Mouse (Mus musculus) neural tube, embryonic 11.5 days (tissue): ENCODE measurements around the gene Tmem136. TPM values are rescaled to one million over a fixed set of nuclear protein-coding genes. Genes with fewer than 3 reads are reported as not detected.
"Not testable (repeated sequence)": the region's sequence is repeated elsewhere in the genome, so short reads cannot be mapped to it uniquely, and the experiment has no call there.

Experiments
- ATAC-seq: fragments of 200-750 bp; cut with Nextera tagmentation; 2 replicates; pipeline ENCODE4 v1.8.0; 2017; ENCODE audit warnings: moderate number of reproducible peaks, mild to moderate bottlenecking, moderate TSS enrichment, moderate library complexity; ENCODE audit not compliant: insufficient read depth, low FRiP score, low TSS enrichment
- DNase-seq: peaks from one replicate; pipeline ENCODE4 v3.0.0-alpha.2; 2015; ENCODE audit warnings: low spot score
- H3K27ac ChIP-seq: fragments of 300-500 bp; sonication (generic); 2 replicates; pipeline ENCODE4 v1.5.1; 2014; ENCODE audit warnings: low read depth, mild to moderate bottlenecking, low read length
- H3K27me3 ChIP-seq: fragments of 300-500 bp; sonication (generic); 2 replicates; pipeline ENCODE4 v1.6.1; 2014; ENCODE audit warnings: mild to moderate bottlenecking, low read length, mixed read lengths; ENCODE audit not compliant: control insufficient read depth, insufficient read depth
- H3K36me3 ChIP-seq: fragments of 300-500 bp; sonication (generic); 2 replicates; pipeline ENCODE4 v1.6.1; 2014; ENCODE audit warnings: mild to moderate bottlenecking, low read length, moderate library complexity, mixed read lengths; ENCODE audit not compliant: control insufficient read depth, insufficient read depth
- H3K4me1 ChIP-seq: fragments of 300-500 bp; sonication (generic); 2 replicates; pipeline ENCODE4 v1.6.1; 2014; ENCODE audit warnings: low read length, mixed read lengths; ENCODE audit not compliant: control insufficient read depth, insufficient read depth
- H3K4me2 ChIP-seq: fragments of 300-500 bp; sonication (generic); 2 replicates; pipeline ENCODE4 v1.6.1; 2014; ENCODE audit warnings: low read depth, mild to moderate bottlenecking, moderate library complexity
- H3K4me3 ChIP-seq: fragments of 300-500 bp; sonication (generic); 2 replicates; pipeline ENCODE4 v1.5.1; 2014; ENCODE audit warnings: low read depth, low read length
- H3K9ac ChIP-seq: fragments of 300-500 bp; sonication (generic); 2 replicates; pipeline ENCODE4 v1.6.1; 2014; ENCODE audit warnings: mild to moderate bottlenecking, low read length
- H3K9me3 ChIP-seq: fragments of 300-500 bp; sonication (generic); 2 replicates; pipeline ENCODE4 v1.6.1; 2016; ENCODE audit warnings: low read length; ENCODE audit not compliant: control insufficient read depth
- WGBS: fragments of 180-500 bp; shearing (Covaris S2); extraction: QIAGEN DNeasy Blood & Tissue Kit; methylation state at CpG from one replicate; pipeline ENCODE4 v1.1.7; 2014; 5-methylcytosine and 5-hydroxymethylcytosine counted together
- polyA plus RNA-seq: library from polyadenylated mRNA; unstranded; fragments of >200 nt; fragmentation: Nextera tagmentation; extraction: Ambion mirVana; gene quantifications from 2 replicates; pipeline ENCODE4 v1.2.1, GENCODE M21; 2014

The Tmem136 gene
- polyA plus RNA-seq, 1 experiment from 2014 or later: 16.2 TPM

- H3K4me3 ChIP-seq: no peak overlapping the region
- 83% methylated on average over 3 of the region's 3 CpGs for WGBS
- H3K9ac ChIP-seq: no peak overlapping the region
- no peaks in the 10 kb centered on the region for H3K27me3 ChIP-seq
- DNase-seq: no peak
- H3K36me3 ChIP-seq: no peaks in the 10 kb centered on the region
- H3K4me2 ChIP-seq: no peak overlapping the region
- no peak for ATAC-seq
- no peaks in the 10 kb centered on the region for H3K9me3 ChIP-seq
- no peak overlapping the region for H3K27ac ChIP-seq
- H3K4me1 ChIP-seq: no peaks in the 10 kb centered on the region; the same call in 1 of the 2 replicates
Measured at GRCm38 (mm10) chr9:43133525-43133924, 17.2 kb upstream of the Tmem136 start.

- no peak for ATAC-seq
- no peak overlapping the region for H3K4me3 ChIP-seq
- no peaks in the 10 kb centered on the region for H3K27me3 ChIP-seq
- H3K36me3 ChIP-seq: no peaks in the 10 kb centered on the region
- WGBS: 20% methylated on average over 4 of the region's 4 CpGs
- DNase-seq: no peak
- H3K9me3 ChIP-seq: no peaks in the 10 kb centered on the region
- H3K4me2 ChIP-seq: no peak overlapping the region
- H3K4me1 ChIP-seq: no peaks in the 10 kb centered on the region; the same call in 1 of the 2 replicates
- no peak overlapping the region for H3K9ac ChIP-seq
- no peak overlapping the region for H3K27ac ChIP-seq
Measured at GRCm38 (mm10) chr9:43132380-43132779, 16.0 kb upstream of the Tmem136 start.

GRCm38 (mm10) chr9:43131940-43132339 lies 15.6 kb upstream of the Tmem136 start:
- ATAC-seq (no peak), DNase-seq (no peak)
- Histone ChIP-seq H3K9me3 (no peaks in the 10 kb centered on the region), H3K4me1 (no peaks in the 10 kb centered on the region; the same call in 1 of the 2 replicates), H3K9ac (no peak overlapping the region), H3K4me3 (no peak overlapping the region), H3K27me3 (no peaks in the 10 kb centered on the region), H3K4me2 (no peak overlapping the region), H3K36me3 (no peaks in the 10 kb centered on the region), H3K27ac (no peak overlapping the region)
- 72% methylated on average over 5 of the region's 5 CpGs for WGBS

DNA sequence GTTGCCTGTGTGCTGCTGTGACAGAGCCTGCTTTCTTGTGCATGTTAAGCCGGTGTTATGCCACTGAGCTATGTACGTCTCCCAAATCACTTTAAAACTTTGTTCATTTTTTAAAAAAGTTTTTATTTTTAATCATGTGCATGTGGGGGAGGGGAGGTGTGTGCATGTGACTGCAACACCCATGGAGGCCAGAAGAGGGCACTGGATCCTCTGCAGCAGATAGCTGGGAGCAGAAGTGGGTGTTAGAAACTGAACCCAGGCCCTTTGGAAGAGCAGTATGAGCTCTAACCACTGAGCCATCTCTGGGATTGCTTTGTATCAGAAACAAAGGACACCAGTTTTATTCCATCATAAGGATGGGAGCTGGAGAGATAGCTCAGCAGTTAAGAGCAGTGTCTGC lies 14.3 kb upstream of the Tmem136 start:
- no peaks in the 10 kb centered on the region for H3K27me3 ChIP-seq
- no peak overlapping the region for H3K27ac ChIP-seq
- ATAC-seq (no peak), DNase-seq (no peak)
- H3K4me1 ChIP-seq: no peaks in the 10 kb centered on the region; the same call in 1 of the 2 replicates
- no peak overlapping the region for H3K4me3 ChIP-seq
- 89% methylated on average over 2 of the region's 2 CpGs for WGBS
- H3K9ac ChIP-seq: no peak overlapping the region
- H3K9me3 ChIP-seq: no peaks in the 10 kb centered on the region
- no peak overlapping the region for H3K4me2 ChIP-seq
- H3K36me3 ChIP-seq: no peaks in the 10 kb centered on the region

DNA sequence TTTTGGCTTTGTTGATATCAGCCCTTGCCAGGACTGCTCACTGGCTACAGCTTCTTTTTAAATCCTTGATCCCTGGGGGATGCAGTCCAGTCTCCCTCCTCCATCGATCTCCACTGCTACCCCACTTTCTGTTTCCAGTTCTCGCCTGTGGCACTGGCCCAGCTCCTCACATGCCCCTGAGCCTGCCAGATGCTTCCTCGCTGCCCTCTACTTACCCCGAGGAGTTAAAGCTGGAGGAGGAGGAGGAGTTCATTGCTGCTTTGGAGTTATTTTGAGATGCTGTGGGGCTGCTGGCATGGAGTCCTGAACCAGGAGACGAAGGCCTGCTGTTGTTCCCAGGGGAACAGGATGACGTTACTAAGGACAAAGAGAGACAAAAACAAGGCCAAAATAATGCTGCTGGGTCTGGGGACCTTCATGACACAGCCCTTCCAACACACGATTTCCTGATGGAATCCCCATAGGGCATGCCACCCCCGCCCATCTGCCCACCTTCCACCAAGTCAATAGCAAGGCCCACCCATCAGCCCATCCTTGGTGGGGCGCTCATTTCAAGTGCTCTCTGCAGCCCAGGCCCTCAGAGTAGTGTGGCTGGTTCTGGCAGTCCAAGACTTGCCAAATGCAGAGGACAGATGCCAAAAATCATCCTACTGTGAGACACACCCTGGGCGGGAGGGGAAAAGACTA lies 10.9 kb upstream of the Tmem136 start:
- no peaks in the 10 kb centered on the region for H3K27me3 ChIP-seq
- no peak for DNase-seq

GRCm38 (mm10) chr9:43122379-43122778 lies 6.0 kb upstream of the Tmem136 start:
- DNase-seq (no peak), ATAC-seq (no peak)
- no peaks in the 10 kb centered on the region for H3K9me3 ChIP-seq
- H3K4me2 ChIP-seq: no peak overlapping the region
- no peak overlapping the region for H3K4me3 ChIP-seq
- H3K36me3 ChIP-seq: no peaks in the 10 kb centered on the region
- WGBS: 48% methylated on average over 1 of the region's 1 CpGs
- H3K27me3 ChIP-seq: no peaks in the 10 kb centered on the region
- H3K9ac ChIP-seq: no peak overlapping the region
- H3K4me1 ChIP-seq: no peaks in the 10 kb centered on the region
- no peak overlapping the region for H3K27ac ChIP-seq

More for the DNA sequence above, 10.9 kb upstream of the Tmem136 start:
- Histone ChIP-seq H3K9ac (no peak overlapping the region), H3K4me2 (no peak overlapping the region), H3K27ac (no peak overlapping the region), H3K36me3 (no peaks in the 10 kb centered on the region), H3K4me3 (no peak overlapping the region), H3K9me3 (no peaks in the 10 kb centered on the region), H3K4me1 (no peaks in the 10 kb centered on the region; the same call in 1 of the 2 replicates)
- 74% methylated on average over 10 of the region's 10 CpGs for WGBS
- no peak for ATAC-seq

GRCm38 (mm10) chr9:43121948-43122347 lies 5.6 kb upstream of the Tmem136 start:
- H3K27me3 ChIP-seq, H3K4me1 ChIP-seq, H3K4me3 ChIP-seq, H3K4me2 ChIP-seq, DNase-seq, H3K27ac ChIP-seq, H3K9me3 ChIP-seq, ATAC-seq, H3K36me3 ChIP-seq, H3K9ac ChIP-seq: not testable (repeated sequence)
- WGBS: 93% methylated on average over 2 of the region's 2 CpGs

DNA sequence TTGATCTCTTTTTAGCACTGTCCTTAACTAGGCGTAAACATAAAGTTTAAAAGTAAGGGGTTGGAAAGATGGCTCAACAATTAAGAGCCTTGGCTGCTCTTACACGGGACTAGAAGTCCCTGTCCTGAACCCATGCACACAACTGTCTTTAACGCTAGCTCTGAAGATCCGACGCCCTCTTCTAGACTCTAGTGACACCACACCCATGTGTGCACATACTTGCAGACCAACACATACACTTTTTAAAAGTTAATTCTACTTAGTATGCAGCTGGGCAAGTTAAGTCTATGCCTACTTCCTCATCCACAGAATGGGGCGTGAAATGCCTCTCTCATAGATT lies 597 bp upstream of the Tmem136 start:
- H3K36me3 ChIP-seq: no peaks in the 10 kb centered on the region
- H3K27me3 ChIP-seq: no peaks in the 10 kb centered on the region
- H3K27ac ChIP-seq: no peak overlapping the region
- no peak overlapping the region for H3K4me3 ChIP-seq
- no peak for ATAC-seq
- H3K4me1 ChIP-seq: 0 out of 2 replicates have a peak, but pooled peaks cover 3% of the 10 kb centered on the region
- H3K9ac ChIP-seq: no peak overlapping the region
- H3K9me3 ChIP-seq: no peaks in the 10 kb centered on the region
- H3K4me2 ChIP-seq: no peak overlapping the region
- 83% methylated on average over 6 of the region's 6 CpGs for WGBS
- no peak for DNase-seq

- 20% methylated on average over 12 of the region's 12 CpGs for WGBS
- Histone ChIP-seq H3K4me2 (peak overlapping the region; percentile 78), H3K27me3 (no peaks in the 10 kb centered on the region), H3K9me3 (no peaks in the 10 kb centered on the region), H3K9ac (peak overlapping the region; percentile 83), H3K36me3 (no peaks in the 10 kb centered on the region), H3K4me1 (0 out of 2 replicates have a peak, but pooled peaks cover 3% of the 10 kb centered on the region), H3K27ac (no peak overlapping the region), H3K4me3 (peak overlapping the region; percentile 75)
- DNase-seq (no peak), ATAC-seq (no peak)
Measured at GRCm38 (mm10) chr9:43115431-43116133, 788 bp downstream of the Tmem136 start.
